Mouse (Mus musculus): ENCODE data around the gene Abi3bp.

Gene Abi3bp

DNA sequence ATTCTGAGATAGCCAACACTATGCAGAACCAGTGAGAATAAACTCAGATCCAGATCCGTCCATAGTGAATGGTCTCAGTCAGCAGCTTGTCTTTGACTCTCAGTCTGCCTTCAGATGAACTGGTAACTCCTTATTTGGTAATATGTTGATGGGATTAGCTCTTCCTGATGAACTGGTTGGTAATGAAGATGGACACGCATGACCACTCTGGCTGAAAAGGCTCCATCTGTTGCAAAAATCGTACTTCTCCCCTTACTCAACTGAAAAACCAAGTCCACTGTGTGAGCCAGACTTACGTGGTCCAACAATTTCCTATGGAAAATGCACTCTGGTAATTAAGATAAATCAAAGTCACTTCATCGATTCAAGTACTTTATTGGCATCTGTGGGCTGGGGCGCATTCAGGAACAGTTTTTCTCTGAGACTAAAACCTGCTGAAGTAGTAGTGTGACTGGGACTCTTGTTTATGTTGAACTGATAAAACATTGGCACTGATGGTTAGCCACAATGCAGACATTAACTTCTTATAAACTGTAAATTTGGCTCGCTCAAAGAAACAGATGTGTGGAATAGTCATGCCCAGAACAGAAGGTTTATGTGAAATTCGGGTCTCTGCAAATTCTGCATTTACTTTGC, 203.4 kb downstream of the Abi3bp start:
- DNase-seq (ENCODE audit: low spot score in 2 of 2): no peak

DNA sequence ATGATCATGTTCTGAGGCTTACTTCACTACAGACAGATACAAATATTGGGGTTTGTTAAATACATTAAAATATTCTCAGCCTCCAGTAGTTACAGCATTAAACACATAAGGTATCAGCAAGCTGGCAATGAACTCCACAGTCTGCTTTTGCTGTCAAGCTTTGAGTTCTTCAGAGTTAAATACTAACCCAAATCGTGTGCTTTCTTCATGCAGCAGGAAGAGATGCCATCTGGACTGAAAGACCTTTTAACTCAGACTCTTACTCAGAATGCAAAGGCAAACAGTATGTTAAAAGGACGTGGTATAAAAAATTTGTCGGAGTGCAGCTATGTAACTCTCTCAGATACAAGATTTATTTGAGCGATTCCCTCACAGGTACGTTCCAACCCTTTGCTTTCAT, 209.1 kb downstream of the Abi3bp start:
- DNase-seq (ENCODE audit: low spot score in 2 of 2): no peak

GRCm38 (mm10) chr16:56690715-56691114, 213.0 kb downstream of the Abi3bp start:
- no peak for DNase-seq (ENCODE audit: low spot score in 2 of 2)

DNA sequence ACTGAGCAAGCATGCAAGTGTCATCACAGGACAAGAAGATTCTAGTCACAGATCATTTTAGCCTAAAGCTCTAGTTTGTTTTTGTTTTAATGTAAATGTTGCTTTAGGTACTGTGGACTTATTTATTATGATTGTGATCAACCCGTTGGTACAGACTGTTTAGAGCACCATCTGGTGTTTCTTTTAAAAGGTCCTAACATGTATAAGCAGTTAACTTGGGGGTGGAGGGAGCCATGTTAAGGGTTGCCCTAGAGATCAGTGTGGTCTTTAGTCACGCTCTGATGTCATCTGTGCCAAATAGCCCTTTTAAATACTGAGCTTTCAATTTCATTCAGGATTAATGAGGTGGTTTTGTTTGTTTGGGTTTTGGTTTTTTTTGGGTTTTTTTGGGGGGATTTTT, 218.8 kb downstream of the Abi3bp start:
- no peak for DNase-seq (ENCODE audit: low spot score in 2 of 2)

- DNase-seq (ENCODE audit: low spot score in 2 of 2): no peak
Measured at GRCm38 (mm10) chr16:56700898-56701297, 223.2 kb downstream of the Abi3bp start.

- no peak for DNase-seq (ENCODE audit: low spot score in 2 of 2)
Measured at GRCm38 (mm10) chr16:56705731-56706130, 228.1 kb downstream of the Abi3bp start.

DNA sequence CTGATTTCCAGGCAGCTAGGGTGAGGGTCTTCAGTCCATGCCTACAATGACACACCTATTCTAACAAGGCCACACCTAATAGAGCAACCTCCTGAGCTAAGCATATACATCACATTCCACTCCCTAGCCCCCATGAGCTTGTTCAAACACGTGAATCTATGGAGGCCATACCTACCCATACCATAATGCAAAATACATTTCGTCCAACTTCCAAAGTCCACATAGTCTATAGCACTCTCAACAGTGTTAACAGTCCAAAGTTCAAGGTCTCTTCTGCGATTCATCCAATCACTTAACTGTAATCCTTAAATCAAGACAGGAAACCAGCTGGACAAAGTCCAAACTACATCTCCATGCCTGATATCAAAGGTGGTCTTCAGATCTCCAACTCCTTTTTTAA, 232.4 kb downstream of the Abi3bp start:
- no peak for DNase-seq (ENCODE audit: low spot score in 2 of 2)

DNA sequence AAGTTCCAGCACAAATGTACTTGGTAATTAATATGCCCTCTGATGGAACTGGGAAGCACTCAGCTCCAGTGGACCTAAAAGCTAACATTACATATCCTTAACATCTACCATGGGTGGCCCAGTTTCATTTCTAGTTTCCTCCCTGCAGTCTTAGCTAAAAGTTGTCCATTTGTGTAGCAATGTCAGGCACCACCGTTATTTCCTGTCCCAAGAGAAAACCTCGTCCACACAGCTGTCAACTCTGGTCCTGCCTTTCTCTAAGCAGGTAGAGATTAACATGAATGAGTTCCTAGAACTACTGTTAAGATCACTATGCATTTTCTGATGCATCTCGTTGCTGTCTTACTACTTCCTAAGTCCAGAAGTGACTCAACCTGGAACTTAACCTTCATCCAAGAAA, 237.9 kb downstream of the Abi3bp start:
- DNase-seq (ENCODE audit: low spot score in 2 of 2): peak in 1 of 2 experiments; percentile 7

DNA sequence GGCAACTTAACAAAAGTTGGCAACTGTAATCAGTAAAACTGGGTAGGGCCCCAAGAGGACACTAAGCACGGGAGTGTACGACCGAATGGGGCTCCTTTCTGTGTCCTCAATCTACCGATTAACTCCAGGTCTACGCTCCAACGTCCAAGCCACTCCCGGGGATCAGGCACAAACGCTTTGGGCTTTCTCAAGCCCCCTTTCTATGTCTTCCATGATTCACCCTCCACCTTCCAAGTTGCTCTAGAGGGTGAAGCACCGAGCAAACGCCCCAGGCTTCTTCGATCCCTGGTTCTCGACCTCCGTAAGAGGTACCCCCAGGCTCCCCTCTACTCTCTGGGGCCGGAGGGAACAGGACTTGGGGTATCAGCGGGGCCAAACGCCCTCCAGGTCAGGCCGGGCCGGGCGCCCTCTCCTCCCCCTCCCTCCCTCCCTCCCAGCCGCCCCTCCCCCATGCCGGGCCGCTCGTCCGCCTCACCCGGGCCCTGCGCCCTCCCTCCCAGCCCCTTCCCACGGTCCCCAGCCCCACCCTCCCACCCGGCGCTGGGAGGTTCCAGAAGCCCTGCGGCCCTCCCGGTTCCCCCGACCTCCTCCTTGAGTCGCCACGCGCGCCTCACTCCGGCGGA, 239.0 kb downstream of the Abi3bp start:
- DNase-seq (ENCODE audit: low spot score in 2 of 2): peak; percentile 2 to 12

- DNase-seq (ENCODE audit: low spot score in 2 of 2): peak; percentile 98
Measured at GRCm38 (mm10) chr16:56717224-56718200, 239.8 kb downstream of the Abi3bp start, which contains the start of gene Tfg. Tfg (minus strand) TSS chr16:56717450.

GRCm38 (mm10) chr16:56719031-56719430, 241.4 kb downstream of the Abi3bp start:
- no peak for DNase-seq (ENCODE audit: low spot score in 2 of 2)

- DNase-seq (ENCODE audit: low spot score in 2 of 2): no peak
Measured at GRCm38 (mm10) chr16:56722357-56722756, 244.7 kb downstream of the Abi3bp start.

DNA sequence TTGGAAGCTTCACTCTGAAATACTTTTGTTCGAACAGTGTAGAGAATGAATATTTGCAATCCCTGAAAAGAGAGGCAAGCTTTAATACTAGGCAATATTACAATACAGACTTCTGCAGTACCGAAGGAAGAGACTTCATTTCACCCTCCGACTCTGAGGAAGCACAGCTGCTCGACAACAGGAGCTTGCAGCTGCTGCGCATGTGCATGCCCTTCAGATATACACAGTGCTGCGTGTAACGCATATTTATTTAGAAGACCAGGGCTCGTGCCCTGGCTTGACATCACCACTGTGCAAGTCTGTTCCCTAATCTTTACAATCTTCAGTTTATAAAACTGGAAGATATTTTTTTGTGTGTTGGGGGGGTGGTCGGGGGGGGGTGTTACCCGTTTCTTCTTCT, 247.2 kb downstream of the Abi3bp start:
- no peak for DNase-seq (ENCODE audit: low spot score in 2 of 2)

- no peak for DNase-seq (ENCODE audit: low spot score in 2 of 2)
Measured at GRCm38 (mm10) chr16:56729060-56729459, 251.4 kb downstream of the Abi3bp start.
